Mouse (Mus musculus) layer of hippocampus, postnatal 36 days (tissue): Measurements from ENCODE around the gene Tmem204. TPM values are rescaled to one million over a fixed set of nuclear protein-coding genes. Genes with fewer than 3 reads are reported as not detected.
"Not testable (repeated sequence)": the region's sequence is repeated elsewhere in the genome, so short reads cannot be mapped to it uniquely, and the experiment has no call there.

Experiments
- DNase-seq, 2 experiments: peaks; one replicate each; pipeline ENCODE4 v3.0.0; 2022
- total RNA-seq, 2 experiments: library from RNA; stranded (reverse); gene quantifications; 2 replicates each; pipeline ENCODE4 v1.2.3; 2021

Tmem204 gene
- 1 to 10 TPM; 7.7 to 8.2 TPM for total RNA-seq

DNA sequence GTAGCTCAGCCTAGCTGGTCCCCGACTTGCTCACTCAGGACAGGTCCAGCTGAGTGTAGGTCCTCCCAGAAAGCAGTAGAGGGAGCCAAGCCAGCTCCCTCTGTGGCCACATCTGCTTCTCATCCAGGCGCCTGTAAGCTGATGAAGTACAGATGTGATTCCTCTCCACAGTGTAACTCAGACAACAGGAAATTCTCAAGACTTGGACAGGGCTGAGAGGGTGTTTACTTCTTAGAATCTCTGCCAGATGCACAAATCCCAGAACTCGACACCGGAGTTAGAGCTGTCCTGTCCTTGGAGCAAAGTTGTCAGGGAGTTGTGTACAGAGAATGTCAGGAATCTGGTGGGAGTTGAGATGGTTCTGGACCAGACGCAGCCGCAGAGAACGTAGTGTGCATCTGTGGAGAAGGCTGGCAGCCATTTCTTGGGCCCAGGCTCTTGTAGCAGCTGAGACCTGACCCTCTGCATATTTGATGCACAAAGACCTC is at the start of gene Tmem204:
Gene Tmem204, minus strand, starts transcription at position 148 of the 488 bp plus-strand sequence.
- no peak for DNase-seq

DNA sequence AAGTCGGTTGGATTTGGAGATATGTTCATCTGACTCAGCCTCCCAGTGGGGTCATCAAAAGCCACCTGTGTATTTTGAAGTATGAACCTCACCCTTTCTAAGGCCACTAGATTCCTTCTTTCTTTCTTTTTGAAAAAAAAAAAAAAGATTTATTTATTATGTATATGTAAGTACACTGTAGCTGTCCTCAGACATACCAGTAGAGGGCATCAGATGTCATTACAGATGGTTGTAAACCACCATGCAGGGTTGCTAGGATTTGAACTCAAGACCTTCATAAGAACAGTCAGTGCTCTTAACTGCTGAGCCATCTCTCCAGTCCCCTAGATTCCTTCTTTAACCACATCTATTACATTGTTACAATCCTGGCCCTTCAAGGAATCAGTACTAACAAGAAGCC is 46.7 kb upstream of the Tmem204 start:
- DNase-seq = no peak

DNA sequence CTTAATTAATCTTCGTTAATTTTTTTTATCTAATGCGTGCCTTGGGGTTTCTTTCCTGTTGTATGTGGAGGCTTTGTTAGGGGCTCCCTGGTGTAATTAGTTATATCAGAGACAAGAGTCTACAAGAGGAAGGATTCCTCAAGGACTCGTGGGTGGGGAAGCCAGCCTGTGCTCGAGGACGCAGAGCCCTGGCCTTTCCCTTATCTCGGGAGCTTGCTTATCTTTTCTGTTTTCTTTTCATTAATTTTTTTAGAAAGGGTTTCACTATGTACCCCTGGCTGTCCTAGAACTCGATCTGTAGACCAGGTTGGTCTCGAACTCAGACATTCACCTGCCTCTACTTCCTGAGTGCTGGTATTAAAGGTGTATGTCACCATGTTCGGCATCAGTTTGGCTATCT is 44.3 kb upstream of the Tmem204 start:
- DNase-seq = no peak

DNA sequence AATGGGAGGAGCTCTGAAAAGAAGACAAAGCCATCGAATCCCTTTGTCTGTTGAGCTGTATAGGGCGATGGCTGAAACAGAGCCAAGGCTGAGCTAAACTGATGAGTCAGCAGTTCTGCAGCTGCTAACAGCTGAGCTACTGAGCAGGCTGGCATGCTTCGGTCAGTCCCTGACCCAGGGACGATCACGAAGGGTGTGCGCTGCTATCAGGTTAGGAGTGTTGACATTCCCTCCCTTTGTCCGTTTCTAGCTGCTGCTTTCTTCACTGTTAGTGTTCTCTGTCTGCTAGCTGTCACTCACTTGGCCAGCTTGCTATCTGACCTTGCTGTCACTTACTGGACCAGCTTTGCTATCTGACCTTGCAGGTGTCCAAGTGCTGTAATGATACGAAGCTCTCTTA is 43.7 kb upstream of the Tmem204 start:
- DNase-seq = no peak

DNA sequence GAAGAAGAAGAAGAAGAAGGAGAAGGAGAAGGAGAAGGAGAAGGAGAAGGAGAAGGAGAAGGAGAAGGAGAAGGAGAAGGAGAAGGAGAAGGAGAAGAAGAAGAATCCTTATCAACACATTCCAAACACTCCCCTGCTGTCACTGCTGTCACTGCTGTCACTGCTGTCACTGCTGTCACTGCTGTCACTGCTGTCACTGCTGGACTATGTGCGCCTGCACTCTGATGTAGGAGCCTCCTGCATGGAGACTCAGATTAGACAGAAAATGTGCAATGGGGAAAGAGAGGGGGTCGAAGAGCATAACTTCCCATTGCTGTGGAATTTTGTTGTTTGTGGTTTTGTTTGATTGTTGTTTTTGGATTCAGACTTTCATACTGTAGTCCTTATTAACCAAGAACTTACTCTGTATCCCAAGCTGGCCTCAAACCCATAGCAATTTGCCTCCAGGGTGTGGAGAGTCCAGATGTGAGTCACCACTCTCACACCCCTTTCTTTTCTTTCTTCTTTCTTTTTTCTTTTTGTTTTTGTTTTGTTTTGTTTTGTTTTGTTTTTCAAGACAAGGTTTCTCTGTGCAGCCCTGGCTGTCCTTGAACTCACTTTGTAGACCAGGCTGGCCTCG is 42.2 kb upstream of the Tmem204 start:
- DNase-seq = not testable (repeated sequence)

DNA sequence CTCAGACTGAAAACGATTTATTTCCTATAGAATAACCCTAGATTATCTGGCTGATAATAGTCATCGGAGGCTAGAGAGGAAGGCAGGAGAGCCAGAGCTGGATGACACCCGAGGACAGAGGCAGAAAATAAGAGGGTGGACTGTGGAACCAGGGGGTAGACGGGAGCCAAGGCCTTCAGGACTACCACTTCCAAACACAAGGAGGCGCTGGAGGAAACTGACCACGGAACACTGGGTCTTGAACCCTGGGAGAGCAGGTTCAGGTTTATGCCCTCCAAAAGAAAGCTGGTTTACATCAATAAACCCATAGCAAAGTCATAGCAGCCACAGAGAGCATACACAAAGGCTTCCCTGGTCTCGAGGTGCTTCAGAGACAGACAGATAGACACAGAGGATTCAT is 40.6 kb upstream of the Tmem204 start:
- no peak for DNase-seq

DNA sequence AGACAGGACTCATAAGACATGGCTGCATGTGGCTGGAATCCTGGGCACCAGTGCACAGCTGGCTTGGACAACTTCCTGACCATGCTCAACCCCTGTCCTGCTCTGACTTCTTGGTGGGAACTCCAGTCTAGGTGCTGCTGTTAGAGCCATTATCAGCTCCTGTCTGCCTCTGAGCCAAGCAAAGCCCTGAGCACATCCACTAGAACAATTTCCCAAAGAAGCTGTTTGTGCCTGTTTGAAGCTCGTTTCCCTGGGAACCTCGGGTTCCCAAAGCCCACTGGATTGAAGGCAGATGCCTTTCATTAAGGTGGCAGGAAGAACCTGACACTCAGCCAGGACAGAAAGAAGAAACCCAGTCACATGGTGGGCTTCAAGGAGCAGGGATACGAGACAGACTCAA is 37.0 kb upstream of the Tmem204 start, which contains the start of gene Ptx4:
Gene Ptx4, plus strand, starts transcription at position 355 of the 400 bp plus-strand sequence.
- no peak for DNase-seq

DNA sequence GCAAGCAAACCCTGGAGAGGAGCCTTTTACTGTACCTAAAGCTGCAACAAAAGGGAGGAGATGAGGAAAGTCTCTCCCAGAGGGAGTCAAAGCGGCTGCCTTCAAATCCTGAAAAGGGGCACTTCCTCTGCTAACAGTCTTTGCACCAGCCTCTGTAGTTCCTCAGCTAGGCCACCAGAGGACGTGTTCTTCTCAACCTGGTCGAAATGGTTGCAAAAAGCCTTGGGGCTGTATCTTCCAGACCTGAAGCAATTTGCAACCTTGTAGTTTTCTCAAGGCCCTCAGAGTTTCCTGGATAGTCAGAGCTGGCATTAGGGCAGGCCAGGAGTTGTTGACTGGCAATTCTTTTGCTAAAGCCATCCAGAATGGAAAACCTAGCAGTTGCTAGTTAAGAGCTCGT is 33.9 kb upstream of the Tmem204 start:
- no peak for DNase-seq

DNA sequence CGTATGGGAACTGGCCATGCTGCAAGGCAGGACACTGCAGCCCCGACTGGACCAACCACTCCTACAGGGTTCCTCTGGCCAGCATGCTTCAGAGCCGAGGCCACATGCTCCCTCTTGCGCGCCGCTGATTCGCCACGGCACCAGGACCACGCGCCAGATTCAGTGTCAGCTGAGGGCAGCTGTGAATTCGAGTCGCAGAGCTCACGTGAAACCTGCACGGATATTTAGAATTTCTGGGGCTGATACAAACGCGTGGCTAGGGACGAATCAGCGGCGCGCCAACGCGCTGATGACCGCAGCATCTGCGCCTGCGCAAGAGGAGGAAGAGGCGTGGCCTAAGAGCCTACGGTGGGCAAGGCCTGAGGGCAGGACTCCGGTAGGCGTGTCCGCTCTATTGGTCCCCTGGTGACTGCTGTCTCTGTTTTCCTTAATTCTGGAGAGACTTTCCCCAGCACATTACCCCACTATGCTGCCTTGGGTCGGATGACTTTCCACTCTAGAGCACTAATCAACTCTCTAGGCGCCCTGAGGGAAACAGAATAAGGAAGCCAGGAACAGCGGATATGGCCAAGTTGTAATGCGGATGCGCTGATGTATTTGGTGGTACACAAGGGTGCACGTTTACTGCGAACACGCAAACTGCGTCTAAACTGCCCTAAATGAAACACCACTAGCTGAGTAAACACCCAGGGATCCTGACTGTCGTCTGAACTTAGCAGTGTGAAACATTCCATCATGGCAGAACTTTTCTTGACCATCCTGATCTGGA is 32.5 kb upstream of the Tmem204 start, which contains the start of gene Telo2:
Gene Telo2, minus strand, starts transcription at position 304 of the 769 bp plus-strand sequence.
- peak; percentile 91 to 92 for DNase-seq

DNA sequence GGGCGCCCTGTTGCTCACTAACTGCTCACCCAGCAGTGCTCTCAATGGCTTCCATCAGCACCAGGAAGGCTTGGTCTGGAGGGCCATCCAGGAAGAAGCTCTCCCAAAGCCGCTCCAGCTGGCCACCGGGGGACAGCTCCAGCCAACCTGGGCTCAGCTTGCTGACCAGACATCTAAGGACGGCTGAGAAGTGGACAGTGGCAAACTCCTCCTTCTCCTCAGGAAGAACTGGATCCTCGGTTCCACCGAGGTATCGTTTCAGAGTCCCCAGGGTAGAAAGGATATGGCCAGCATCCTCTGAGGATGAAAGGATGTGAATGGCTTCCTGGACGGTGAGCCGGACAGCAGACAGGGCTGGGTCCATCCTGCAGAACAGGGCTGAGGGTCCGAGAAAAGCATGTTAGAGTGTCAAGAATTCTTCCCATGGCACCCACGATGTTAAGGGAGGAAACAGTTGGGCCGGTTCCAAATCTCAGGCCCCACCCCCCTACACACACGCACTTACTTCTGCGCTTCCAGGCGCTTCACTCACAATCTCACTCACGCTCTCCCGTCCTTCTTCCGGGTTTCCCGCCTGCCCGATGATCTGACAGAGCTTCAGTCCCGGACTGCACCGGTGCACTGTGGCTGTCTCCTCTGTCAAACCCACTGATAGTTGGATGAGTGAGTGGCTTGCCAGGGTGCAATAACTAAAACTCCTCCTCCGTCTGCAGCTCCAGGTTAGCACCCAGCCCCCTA is 31.7 kb upstream of the Tmem204 start:
- no peak for DNase-seq

DNA sequence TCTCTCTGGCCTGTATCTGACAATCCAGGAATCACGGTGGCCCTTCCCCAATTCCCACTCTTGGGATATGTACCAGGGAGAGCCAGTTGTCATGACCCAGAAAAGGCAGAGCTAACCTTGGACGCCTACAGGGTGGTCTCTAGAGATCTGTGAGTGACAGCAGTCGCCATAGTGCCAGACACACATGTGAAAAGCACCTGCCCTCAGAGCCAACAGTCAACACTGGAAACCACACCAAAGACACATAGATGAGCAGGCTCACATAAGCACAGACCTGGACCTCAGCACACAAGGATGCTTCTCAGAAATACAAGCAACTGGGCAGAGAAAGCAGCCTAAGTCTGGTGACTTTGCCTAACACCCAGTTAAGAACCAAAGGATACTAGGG is 29.0 kb upstream of the Tmem204 start:
- DNase-seq = no peak

DNA sequence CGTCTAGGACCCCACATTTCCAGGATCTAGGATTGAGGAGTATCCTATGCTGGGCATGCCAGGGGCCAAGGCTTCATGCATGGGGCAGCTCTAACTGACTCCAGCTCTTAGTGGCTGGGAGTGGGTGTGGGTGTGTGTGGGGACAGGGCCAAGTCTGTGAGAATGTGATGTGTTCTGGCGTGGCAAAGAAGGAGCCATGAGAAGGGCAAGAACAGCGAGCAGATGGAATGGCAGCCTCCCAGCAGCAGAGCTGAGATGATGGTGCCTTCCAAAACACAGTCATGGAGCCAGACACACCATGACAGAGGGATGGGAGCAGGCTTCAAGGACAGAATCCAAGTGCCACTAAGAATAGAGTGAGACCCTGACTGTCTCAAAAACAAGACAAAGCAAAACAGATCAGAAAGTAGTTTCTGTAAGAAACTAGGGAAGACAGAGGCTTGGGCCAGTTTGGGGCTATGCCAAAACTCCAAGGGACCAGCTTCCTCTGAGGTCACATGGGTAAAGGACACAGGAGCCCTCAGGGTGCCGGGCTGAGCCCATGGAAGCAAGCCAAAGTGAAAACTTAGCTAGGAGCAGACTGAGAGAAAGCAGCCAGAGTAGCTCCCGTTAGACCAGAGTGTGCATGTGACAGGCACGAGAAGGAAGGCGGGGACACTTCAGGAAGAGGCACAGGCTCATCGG is 28.5 kb upstream of the Tmem204 start:
- peak; percentile 27 to 46 for DNase-seq

DNA sequence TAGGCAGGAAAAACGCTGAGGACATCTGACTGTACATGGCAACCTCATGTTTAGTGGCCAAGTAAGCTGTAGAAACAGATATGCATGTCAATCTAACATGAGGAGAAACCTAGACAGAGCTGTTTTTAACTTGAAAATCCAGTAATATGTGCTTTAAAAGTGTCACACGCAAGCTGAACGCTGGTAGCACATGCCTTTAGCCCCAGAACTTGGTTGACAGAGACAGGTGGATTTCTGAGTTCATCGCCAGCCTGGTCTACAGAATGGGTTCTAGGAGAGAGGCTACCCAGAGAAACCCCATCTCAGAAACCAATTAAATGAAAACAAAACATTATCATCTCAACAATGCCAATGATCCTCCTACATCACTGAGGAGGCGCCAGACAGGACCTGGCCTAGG is 27.8 kb upstream of the Tmem204 start:
- DNase-seq = no peak

DNA sequence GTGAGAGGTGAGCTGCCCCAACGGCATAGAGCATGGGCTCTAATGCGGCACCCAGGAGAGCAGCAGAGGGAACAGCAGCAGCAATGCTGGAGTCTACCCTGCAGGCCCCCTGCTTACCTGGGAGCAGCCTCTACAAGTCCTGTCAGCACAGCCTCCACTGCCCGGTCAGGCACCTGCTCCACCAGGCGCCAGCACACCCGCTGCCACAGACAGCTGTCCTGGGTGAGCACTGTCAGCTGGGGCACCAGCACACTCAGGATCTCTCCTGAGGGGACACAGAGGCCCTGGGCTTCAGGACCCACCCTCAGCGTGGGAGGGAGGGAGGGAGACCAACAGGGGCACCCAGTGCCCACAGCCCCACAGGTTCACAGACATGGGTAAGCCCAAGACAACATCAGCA is 27.2 kb upstream of the Tmem204 start:
- no peak for DNase-seq

DNA sequence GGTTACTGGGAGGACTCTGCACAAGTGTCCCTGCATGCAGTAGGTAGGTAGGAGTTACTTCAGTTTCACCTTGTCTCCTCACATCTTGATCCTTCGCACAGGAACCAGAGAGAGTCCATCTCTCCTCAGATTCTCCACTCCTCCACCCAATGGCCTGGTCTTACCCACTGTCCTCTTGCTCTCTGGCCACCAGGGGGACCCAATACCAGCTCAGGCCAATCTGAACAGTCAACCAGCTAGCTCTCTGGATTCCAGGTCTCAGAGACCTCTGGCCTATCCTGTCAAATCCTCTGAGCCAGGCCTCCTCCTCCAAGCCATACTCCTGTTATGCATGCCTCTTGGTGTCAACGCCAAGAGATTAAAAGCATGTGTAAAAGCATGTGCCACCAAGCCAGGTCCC is 26.2 kb upstream of the Tmem204 start:
- no peak for DNase-seq

DNA sequence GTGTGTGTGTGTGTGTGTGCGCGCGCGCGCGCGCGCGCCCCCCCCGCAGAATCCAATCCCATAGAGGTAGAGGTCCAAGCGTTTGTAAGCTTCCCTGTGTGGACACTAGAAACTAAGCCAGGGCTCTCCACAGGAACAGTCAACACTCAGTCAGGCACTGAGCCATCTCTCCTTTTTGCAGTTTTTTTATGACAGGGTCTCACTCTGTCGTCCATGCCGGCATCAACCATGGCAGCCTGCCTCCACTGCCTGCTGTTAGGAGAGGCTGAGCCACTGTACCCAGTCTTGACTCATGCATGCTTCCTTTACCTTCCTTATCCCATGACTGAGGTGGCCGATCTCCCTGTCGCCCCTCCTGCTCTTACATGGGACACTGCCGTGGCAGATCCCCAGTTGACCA is 24.4 kb upstream of the Tmem204 start:
- no peak for DNase-seq

DNA sequence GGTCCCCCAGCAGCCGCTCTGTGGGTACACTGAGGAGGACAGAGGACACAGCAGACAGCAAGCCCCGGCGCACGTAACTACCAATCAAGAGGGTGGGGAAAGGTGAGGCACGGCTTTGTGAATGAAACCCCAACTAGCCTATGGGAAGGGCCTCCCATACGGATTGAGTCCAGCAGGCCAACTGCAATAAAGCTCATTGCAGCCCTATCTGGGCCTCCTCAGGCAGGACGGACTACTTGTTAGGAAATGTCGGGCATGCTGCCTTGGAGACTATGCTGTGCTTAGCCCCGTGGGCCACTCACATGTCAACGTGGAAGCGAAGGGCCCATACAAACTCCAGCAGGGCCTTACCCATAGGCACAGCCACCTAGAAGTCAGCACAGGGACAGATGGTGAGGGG is 17.9 kb upstream of the Tmem204 start:
- no peak for DNase-seq

DNA sequence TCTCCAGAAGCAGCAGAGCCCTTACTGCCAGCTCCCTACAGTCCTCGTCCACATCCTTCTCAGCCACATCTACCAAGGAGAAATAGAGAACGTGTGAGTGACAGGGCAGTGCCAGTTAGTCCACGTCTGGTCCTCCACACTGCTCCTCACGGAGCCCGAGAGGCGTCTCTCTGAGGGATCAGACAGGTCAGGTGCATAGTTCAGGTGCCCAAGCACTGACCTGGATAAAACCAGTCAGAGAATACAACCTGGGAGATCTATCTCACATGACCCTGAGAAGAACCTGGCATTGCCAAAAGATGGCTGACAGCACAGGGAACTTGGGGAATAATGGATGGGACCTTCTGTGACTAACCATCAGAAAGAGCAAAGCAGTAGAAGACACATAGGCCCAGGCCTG is 16.7 kb upstream of the Tmem204 start:
- DNase-seq = no peak

DNA sequence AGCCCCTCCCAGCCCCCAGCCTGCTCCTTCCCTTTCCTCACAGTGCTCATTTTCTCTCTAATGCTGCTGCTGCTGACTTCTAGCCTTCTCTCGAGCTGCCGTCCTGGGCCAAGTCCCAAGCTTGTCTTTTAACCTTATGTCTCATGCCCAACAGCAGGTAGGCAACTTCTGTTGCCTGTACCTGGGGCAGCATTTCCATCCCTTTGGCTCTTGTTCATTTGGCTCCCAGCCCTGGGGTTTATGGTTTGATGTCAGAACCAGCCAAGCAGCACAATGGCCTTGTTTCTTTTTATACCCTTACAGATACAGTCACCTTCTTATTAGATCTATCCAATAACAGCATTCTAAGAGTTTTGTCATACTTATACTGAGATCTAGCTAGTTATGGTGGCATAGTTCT is 12.8 kb upstream of the Tmem204 start:
- no peak for DNase-seq

DNA sequence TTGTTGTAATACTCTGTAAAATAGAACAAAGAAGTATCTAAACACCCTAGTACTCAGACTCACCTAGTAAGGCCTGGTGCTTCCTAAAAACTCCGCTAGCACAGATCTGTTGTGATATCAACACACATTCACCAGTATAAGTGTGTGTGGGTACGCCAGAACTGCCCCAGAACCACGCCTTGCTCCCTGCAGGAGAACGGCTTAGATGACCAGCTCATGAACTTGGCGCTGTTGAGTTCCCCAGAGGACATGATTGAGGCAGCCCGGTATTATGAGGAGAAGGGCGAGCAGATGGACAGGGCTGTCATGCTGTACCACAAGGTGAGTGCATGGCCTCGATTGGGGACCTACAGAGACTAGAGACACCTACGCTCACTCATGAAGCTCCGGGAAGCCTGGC is 7.1 kb upstream of the Tmem204 start:
- no peak for DNase-seq

DNA sequence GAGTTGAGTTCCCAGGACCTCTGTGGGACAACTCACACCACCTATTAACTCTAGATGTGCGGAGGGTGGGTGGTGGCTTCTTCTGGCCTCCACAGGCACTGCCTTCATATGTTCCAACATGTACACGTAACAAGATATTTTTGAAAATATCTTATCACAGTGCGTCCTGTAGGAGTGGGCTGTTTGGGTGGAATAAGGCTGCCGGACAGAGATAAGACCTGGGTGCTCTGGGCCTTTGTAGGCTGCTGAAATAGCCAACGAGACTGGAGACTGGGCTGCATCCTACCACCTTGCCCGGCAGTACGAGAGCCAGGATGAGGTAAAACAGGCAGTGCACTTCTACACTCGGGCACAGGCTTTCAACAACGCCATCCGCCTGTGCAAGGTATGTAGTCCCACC is 5.8 kb upstream of the Tmem204 start:
- DNase-seq = no peak

DNA sequence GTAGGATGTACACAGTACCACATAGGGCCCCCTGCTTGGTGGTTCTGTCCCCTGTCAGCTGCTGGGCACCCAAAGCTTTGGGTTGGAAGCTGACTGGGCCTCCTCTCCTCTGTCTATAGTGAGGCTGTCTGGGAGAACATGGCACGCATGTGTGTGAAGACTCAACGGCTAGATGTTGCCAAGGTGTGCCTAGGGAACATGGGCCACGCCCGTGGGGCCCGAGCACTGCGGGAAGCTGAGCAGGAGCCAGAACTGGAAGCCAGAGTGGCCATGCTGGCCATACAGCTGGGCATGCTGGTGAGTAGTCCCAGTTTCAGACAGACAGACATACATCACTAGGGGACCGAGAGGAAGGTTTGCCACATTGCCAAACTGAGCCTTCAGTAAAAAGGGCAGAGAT is 3.3 kb upstream of the Tmem204 start:
- DNase-seq = no peak
